Mouse (Mus musculus) brown adipose tissue, adult 24 weeks (tissue): ENCODE results near the gene Dync1h1. TPM values are rescaled to one million over a fixed set of nuclear protein-coding genes. Genes with fewer than 3 reads are reported as not detected.

Experiments
- H3K27ac ChIP-seq: fragments of 200-500 bp; replicated peaks from 2 replicates; pipeline ENCODE4 v1.5.1; 2012; ENCODE audit warnings: low read depth, mild to moderate bottlenecking, low read length
- H3K4me1 ChIP-seq: fragments of 200-500 bp; 2 replicates; pipeline ENCODE4 v1.6.1; 2012; ENCODE audit warnings: low read length, mixed read lengths; ENCODE audit not compliant: control insufficient read depth, insufficient read depth, insufficient read length
- H3K4me3 ChIP-seq: fragments of 200-500 bp; 2 replicates; pipeline ENCODE4 v1.5.1; 2012; ENCODE audit warnings: low read depth, mild to moderate bottlenecking, low read length, moderate library complexity; ENCODE audit not compliant: insufficient read depth
- polyA plus RNA-seq: library from polyadenylated mRNA; stranded (reverse); fragments of >200 nt; gene quantifications from 2 replicates; pipeline ENCODE4 v1.2.4, GENCODE M21; 2012; ENCODE audit not compliant: missing spikeins, insufficient read depth, insufficient read length

The Dync1h1 gene
- polyA plus RNA-seq, 1 experiment, result 31.3 TPM

DNA sequence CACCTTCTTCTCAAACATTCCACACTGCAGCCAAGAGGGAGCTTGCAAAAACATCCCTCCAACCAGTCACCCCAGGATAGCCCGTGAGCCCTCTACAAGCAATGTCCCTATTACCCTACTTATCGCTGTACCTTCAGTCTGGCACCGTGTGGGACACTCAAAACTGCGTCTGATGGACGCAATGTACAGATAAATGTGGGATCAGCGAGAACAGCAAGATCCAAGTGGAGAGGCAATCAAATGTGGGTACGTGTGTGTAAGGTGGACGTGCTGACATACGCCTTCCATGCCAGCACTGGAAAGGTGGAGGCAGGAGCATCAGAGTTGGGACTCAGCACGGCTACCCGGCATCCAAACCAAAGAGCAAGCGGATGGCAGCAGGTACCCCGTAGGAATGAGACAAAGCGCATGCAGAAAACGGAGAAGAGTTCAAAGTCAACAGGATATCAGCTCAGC, 10.4 kb upstream of the Dync1h1 start:
- H3K4me3 ChIP-seq, result peak overlapping the region; percentile 79
- peak overlapping the region; percentile 78 for H3K27ac ChIP-seq
- H3K4me1 ChIP-seq, result 0 out of 2 replicates have a peak, but pooled peaks cover 4% of the 10 kb centered on the region

DNA sequence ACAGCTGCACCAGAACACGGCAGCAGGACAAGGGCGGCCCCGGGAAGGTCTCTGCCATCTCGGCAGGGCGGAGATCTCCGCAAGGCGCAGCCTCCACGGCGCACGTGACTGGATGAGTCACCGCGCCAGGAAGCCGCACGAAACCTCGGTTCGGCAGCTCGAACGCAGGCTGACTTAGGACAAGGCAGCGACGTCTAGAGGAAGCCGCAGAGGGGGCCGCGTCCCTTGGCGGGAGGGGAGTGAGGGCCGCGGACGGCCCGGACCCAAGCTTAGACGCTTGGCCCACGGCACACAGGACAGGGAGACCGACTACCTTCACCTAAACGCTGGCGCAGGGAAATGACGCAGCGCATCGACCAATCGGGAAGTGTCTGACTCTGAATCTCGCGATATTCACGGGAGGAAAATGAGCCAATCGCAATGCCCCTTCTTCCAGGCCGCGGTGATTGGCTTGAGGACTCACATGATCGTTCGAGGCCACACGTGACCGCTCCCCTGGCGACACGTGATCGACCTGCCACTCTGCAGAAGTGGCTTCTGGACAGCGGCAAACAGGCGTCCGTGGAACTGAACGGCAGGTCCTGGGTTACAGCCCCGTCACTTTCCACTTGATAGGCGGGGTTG, 9.9 kb upstream of the Dync1h1 start:
- peak overlapping the region; percentile 95 for H3K27ac ChIP-seq
- H3K4me1 ChIP-seq, result 0 out of 2 replicates have a peak, but pooled peaks cover 4% of the 10 kb centered on the region
- H3K4me3 ChIP-seq, result peak overlapping the region; percentile 80

DNA sequence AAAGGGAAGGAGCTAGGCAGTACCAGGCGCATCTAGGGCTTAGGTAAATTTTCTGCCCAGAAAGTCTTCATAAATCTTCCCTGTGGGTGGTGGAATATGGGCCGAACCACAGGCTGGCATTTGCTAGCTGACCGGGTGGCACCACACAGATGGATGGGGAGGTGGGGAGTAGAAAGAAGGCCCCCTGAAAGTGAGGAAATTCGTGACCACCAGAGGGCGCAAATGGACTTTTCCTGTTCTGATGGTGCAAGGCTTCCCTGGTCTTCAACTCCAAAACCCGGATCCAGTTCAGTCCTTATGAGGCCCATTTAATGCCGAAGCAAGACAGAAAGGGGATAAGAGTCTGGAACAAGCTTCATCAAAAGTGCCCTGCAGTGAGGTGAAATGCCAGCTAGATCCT, 2.7 kb upstream of the Dync1h1 start:
- Histone ChIP-seq H3K4me3 (no peak overlapping the region), H3K4me1 (peaks cover 4% of the 10 kb centered on the region; the same call in 1 of the 2 replicates), H3K27ac (no peak overlapping the region)

DNA sequence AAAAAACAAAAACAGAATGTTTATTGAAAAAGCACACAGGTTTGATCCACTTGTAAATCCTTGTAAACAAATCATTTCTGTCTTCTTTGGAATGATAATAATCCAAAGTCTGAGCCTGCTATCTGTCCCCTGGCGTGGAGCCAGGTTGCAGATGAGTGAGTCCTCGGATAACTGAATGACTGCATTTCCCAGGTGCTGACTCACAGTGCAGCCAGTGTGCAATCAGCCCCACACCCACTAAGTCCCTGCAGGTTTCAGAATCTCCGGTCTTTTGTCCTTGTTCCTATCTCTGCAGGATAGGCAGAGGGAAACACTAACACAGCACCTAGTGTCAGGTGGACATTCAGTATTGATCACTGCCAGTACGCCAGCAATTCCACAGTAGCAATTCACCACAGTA, 1.5 kb upstream of the Dync1h1 start:
- no peak overlapping the region for H3K27ac ChIP-seq
- H3K4me3 ChIP-seq, result no peak overlapping the region
- H3K4me1 ChIP-seq, result peaks cover 7% of the 10 kb centered on the region

DNA sequence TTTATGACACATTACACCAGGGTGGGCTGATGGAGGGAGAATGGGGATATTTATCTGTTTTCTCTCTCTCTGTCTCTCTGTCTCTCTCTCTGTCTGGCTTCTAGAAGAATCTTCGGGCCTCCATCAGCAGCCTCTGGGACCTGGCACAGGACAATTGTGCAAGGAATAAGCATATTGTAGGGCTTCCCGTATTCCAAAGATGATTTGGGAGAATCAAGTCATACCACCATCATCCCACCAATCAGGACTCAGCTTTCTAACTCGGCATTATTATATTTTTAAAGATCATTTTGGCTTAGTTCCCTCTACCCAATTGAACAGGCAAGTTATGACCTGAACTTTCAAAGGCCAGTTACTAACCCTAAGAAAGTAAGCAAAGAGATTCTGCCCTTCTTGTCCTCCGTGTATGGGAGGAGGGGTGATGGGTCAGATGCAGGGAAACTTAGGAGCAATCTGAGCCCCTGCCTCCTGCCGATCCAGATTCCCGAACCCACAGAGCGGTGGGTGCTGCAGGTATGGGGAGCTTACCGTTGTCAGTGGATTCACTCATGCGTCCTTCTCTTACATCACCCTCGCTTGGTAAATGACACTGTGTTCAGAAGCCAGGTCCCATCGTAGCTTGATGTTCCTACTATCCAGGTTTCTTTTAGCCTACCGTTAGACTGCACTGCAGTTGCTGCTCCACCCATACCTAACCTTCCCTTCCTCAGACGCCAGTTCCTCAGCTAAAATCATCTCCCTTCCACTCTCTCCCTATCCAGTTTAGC, 844 bp upstream of the Dync1h1 start:
- Histone ChIP-seq H3K4me3 (peak overlapping the region; percentile 52), H3K27ac (no peak overlapping the region), H3K4me1 (peaks cover 9% of the 10 kb centered on the region)

DNA sequence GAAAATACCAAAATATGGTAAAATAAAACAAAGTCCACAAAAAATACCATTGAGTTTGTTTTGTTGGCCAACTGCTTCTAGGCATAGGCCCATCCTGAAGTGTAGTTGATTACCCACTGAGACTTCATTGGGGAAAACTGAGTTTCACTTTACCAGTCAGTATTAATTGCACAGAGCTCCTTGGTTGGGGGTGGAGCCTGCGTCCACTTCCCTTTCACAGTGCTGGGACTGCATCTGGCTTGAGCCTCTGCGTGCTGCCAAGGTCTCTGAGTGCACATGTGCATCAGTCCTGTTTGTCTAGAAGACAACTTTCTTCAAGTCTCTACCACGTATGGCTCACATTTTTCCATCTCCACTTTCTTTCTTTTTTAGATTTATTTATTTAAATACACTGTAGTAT, 4.9 kb downstream of the Dync1h1 start:
- Histone ChIP-seq H3K27ac (no peak overlapping the region), H3K4me3 (no peak overlapping the region), H3K4me1 (peaks cover 10% of the 10 kb centered on the region)

DNA sequence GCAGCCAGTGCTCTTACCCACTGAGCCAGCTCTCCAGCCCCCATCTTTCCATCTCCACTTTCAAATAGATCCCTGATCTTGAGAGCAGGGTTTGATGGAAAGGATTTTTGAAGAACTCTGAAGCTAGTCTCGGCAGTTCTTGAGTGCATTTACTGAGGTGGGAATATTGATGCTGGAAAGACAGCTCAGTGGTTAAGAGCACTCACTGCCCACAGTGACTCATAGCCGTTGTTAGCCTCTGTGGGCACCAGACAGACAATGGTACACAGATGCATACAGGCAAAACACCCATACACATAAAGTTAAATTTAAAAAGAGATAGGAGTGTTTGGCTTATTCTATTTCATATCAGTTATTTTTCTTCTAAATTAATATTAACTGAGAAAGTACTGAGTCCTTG, 5.4 kb downstream of the Dync1h1 start:
- Histone ChIP-seq H3K4me3 (no peak overlapping the region), H3K4me1 (peaks cover 10% of the 10 kb centered on the region), H3K27ac (no peak overlapping the region)

DNA sequence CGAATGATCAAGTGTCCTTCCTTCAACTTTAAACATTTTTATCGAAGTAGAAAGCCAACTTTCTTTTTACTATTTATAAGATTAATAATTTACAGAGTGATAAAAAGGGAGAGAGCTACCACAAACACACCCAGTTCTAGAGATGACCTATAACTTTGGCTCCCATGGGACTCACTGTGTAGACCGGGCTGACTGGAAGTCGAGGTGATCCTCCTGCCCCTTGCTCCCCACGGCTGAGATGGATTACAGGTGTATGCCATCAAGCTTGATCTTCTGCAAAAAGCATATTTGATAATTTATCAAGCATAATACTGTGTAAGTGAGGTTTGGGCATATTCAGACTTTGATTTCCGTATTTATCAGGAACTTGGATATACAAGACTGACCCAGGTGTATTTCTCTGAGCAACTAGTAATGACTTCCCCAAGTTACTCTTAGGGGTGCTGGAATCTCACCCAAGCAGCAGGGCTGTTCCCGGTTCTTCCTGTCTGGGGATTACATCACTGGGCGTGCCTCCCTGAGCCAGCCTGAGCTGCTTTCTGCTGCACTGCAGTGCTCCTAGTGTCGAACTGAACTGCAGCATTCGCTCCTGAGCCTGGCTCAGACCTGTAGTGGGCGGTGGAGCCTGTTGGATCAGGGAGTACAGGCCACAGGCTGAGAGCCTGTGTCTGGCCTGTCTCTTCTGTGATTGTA, 7.4 kb downstream of the Dync1h1 start:
- Histone ChIP-seq H3K4me1 (peaks cover 8% of the 10 kb centered on the region), H3K27ac (no peak overlapping the region), H3K4me3 (no peak overlapping the region)

DNA sequence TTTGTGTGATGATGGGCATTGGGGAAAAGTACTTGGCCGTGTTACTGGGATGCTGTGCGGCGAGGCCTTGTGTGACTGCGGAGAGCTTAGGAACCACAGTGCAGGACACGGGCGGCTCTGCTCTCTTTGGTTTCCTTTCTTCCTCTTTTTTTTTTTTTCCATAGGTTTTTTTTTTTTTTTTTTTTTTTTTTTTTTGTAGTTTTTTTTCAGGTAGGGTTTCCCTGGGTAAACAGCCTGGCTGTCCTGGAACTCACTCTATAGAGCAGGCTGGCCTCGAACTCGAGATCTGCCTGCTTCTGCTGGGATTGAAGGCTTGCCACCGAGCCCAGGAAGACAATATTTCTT, 7.9 kb downstream of the Dync1h1 start:
- Histone ChIP-seq H3K4me1 (peaks cover 6% of the 10 kb centered on the region), H3K4me3 (no peak overlapping the region), H3K27ac (no peak overlapping the region)

DNA sequence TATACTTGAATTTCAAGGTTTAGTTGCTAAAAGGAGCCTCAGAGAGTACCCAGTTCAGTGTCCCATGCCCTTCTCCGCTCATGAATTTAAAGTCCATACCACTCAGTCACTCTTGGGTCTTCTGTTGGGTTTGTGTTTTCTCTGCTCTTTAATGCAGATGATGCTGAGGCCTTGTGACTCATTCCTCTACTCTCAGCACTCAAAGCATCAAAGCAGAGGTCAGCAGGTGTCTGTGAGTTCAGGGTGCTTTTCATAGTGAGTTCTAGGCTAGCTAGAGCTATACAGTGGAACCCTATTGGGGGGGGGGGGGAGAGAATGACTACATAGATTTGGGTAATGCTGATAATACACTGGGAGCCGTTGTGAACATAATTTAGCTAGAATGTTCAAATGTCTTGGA, 9.5 kb downstream of the Dync1h1 start:
- H3K4me1 ChIP-seq, result 0 out of 2 replicates have a peak, but pooled peaks cover 3% of the 10 kb centered on the region
- no peak overlapping the region for H3K27ac ChIP-seq
- H3K4me3 ChIP-seq, result no peak overlapping the region

DNA sequence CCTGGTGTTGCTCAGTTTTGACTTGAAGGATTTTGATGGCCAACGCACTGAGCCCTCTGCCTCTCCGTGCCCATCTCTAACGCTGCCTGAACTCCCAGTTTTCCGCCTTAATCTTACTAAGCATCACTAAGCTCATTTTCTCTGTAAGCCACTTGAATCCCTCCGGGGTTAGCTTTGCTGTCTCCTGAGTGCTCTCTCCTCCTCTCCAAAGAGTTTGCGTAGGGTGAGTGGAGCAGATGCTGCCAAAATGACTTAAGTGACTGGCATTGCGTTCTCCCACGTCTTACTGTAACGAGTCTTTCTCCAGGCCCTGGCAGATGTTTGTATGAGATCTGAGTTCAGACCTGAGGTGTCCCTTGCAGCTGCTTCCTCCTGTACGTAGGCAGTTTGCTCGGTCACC, 28.8 kb downstream of the Dync1h1 start:
- no peak overlapping the region for H3K4me3 ChIP-seq
- no peaks in the 10 kb centered on the region for H3K4me1 ChIP-seq
- no peak overlapping the region for H3K27ac ChIP-seq

DNA sequence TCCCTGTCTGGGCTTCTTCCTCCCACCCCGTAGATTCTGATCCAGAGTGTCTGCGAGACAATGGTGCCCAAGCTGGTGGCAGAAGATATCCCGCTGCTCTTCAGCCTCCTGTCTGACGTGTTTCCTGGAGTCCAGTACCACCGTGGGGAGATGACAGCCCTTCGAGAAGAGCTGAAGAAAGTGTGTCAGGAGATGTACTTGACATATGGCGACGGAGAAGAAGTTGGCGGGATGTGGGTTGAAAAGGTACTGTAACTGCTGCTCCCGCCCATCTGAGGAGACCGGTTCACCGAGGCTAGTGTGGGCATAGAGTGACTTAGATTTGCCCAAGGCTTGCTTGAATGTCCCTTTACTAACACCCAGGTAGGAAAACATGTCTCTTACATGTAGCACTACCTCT, 35.0 kb downstream of the Dync1h1 start:
- Histone ChIP-seq H3K27ac (no peak overlapping the region), H3K4me3 (no peak overlapping the region), H3K4me1 (no peaks in the 10 kb centered on the region)

DNA sequence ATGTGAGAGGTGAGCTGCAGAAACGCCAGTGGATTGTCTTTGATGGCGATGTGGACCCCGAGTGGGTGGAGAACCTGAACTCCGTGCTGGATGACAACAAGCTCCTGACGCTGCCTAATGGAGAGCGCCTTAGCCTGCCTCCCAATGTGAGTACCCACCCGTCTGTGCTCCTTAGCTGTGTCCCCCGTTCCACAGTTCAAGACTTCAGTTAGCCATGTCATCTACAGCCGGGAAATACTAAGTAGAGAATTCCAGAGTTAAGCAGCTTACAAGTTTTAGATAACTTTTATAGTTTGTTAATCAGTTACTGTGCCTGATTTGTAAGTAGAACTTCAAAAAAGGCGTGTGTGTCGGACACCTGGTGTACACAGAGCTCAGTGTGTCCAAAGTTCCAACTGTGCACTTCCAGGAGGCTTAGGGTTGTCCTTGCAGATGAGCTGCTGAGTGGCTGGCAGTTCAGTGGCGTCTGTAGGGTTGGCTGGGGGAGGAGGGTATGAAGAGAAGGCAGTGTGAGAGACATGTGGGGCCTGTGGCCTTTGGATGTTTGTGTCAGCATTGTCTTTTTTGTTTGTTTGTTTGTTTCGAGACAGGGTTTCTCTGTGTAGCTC, 36.4 kb downstream of the Dync1h1 start:
- Histone ChIP-seq H3K4me1 (no peaks in the 10 kb centered on the region), H3K27ac (no peak overlapping the region), H3K4me3 (no peak overlapping the region)

DNA sequence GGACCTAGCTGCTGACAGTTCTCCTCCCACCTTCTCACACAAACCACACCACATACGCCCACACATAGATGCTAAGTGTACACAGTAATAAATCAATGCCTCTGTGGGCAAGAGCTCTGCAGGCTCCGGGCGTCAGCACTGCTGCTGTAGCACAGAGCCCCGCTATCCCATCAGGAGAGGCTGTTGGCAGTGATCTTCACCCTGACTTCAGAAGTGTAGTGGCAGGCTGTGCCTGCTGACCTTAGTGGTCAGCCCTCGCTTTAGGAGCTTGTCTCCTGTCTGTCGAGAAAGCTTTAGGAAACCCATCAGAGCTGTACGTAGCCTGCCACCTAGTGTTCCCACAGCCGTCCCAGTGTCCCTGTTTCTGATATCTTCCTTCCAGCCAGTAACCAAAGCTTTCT, 49.0 kb downstream of the Dync1h1 start:
- H3K4me1 ChIP-seq, result no peaks in the 10 kb centered on the region
- no peak overlapping the region for H3K4me3 ChIP-seq
- H3K27ac ChIP-seq, result no peak overlapping the region

DNA sequence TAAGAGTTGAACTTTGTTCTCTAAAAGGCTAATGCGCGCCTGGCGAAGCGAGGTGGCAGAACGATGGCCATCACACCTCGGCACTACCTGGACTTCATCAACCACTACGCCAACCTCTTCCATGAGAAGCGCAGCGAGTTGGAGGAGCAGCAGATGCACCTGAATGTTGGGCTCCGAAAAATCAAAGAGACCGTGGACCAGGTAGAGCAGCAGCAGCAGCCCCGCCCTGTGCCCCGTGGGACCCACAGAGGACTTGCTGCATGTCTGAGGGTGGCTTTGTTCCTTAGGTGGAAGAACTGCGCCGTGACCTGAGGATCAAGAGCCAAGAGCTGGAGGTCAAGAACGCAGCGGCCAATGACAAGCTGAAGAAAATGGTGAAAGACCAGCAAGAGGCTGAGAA, 50.2 kb downstream of the Dync1h1 start:
- Histone ChIP-seq H3K4me3 (no peak overlapping the region), H3K4me1 (no peaks in the 10 kb centered on the region), H3K27ac (no peak overlapping the region)
